Mouse (Mus musculus): Measurements from ENCODE around the gene Calm2. TPM values are rescaled to one million over a fixed set of nuclear protein-coding genes. Genes with fewer than 3 reads are reported as not detected.

The Calm2 gene
- polyA plus RNA-seq, 1 experiment from 2014 or later: 1,008 TPM

GRCm38 (mm10) chr17:87427511-87427910 lies 19.2 kb downstream of the Calm2 start, which contains the start of gene Stpg4:
TSS of gene Stpg4 (minus strand) at chr17:87427741.
- Histone ChIP-seq H3K36me3 (peaks cover 51% of the 10 kb centered on the region), H3K4me1 (no peaks in the 10 kb centered on the region), H3K4me3 (no peak within 1 kb of the TSS), H3K9me3 (replicated peaks) (no peaks in the 10 kb centered on the region), H3K27me3 (ENCODE audit: low read depth, poor library complexity, severe bottlenecking) (no peaks in the 10 kb centered on the region), H3K27ac (no peak within 1 kb of the TSS)
- DNase-seq (ENCODE audit: low spot score): no peak
- 62% methylated on average over 24 of the region's 24 CpGs for WGBS

- H3K27me3 ChIP-seq (ENCODE audit: low read depth, poor library complexity, severe bottlenecking): no peaks in the 10 kb centered on the region
Observed at GRCm38 (mm10) chr17:87418082-87418481, 28.7 kb downstream of the Calm2 start.

GRCm38 (mm10) chr17:87406646-87407045 lies 40.1 kb downstream of the Calm2 start:
- Histone ChIP-seq H3K4me3 (no peak overlapping the region), H3K4me1 (0 out of 2 replicates have a peak, but pooled peaks cover 4% of the 10 kb centered on the region), H3K36me3 (no peaks in the 10 kb centered on the region), H3K9me3 (replicated peaks) (no peaks in the 10 kb centered on the region), H3K27me3 (ENCODE audit: low read depth, poor library complexity, severe bottlenecking) (no peaks in the 10 kb centered on the region), H3K27ac (no peak overlapping the region)
- no peak for DNase-seq (ENCODE audit: low spot score)
- 74% methylated on average over 4 of the region's 4 CpGs for WGBS

More at GRCm38 (mm10) chr17:87418082-87418481, 28.7 kb downstream of the Calm2 start:
- no peak overlapping the region for H3K4me3 ChIP-seq
- H3K4me1 ChIP-seq: peaks cover 6% of the 10 kb centered on the region; the same call in 1 of the 2 replicates
- 73% methylated on average over 7 of the region's 7 CpGs for WGBS
- H3K9me3 ChIP-seq (replicated peaks): no peaks in the 10 kb centered on the region
- H3K36me3 ChIP-seq: no peaks in the 10 kb centered on the region
- no peak for DNase-seq (ENCODE audit: low spot score)
- no peak overlapping the region for H3K27ac ChIP-seq

GRCm38 (mm10) chr17:87405576-87405975 lies 41.2 kb downstream of the Calm2 start:
- Histone ChIP-seq H3K4me1 (0 out of 2 replicates have a peak, but pooled peaks cover 4% of the 10 kb centered on the region), H3K27me3 (ENCODE audit: low read depth, poor library complexity, severe bottlenecking) (no peaks in the 10 kb centered on the region), H3K9me3 (replicated peaks) (no peaks in the 10 kb centered on the region), H3K36me3 (no peaks in the 10 kb centered on the region), H3K4me3 (no peak overlapping the region), H3K27ac (no peak overlapping the region)
- WGBS: 84% methylated on average over 11 of the region's 11 CpGs
- no peak for DNase-seq (ENCODE audit: low spot score)

DNA sequence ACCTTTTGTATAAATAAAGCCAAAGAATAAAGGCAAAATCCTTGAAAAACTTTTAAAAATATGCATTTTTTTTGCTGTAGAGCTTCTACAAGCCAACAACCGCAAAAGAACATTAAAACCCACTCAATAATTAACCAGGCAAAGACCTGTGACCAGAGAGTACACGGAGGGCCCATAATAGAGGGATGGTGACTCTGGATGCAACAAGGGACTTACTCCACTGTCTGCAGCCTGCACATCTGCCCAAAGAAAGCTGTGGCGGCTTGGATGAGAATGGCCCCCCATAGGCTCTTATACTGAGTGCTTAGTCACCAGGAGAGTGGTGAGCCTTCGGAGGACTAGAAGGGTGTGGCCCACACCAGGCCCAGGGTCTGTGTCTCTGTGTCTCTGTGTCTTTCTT lies 43.3 kb downstream of the Calm2 start:
- peaks cover 7% of the 10 kb centered on the region; the same call in 1 of the 2 replicates for H3K4me1 ChIP-seq
- no peak overlapping the region for H3K27ac ChIP-seq
- no peaks in the 10 kb centered on the region for H3K9me3 ChIP-seq (replicated peaks)
- WGBS: 88% methylated on average over 4 of the region's 4 CpGs
- no peak for DNase-seq (ENCODE audit: low spot score)
- H3K36me3 ChIP-seq: no peaks in the 10 kb centered on the region
- no peaks in the 10 kb centered on the region for H3K27me3 ChIP-seq (ENCODE audit: low read depth, poor library complexity, severe bottlenecking)
- H3K4me3 ChIP-seq: no peak overlapping the region

DNA sequence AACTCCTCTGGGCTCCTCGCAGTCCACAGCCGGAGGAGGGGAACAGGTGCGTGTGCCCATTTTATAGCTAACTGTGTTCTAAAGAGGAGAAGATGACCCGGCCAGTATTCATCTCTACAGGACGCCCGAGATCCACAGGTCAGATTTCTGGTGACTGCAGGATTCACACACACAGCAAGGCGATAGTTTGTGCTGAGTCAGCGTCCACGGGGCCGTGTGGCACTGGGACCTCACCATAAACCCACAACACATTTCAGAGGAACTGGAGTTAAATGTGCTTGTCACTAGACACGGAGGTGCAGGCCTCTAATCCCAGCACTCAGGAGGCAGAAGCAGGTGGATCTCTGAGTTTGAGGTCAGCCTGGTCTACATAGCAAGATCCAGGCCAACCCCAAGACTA lies 44.3 kb downstream of the Calm2 start:
- 92% methylated on average over 11 of the region's 11 CpGs for WGBS
- Histone ChIP-seq H3K4me1 (peaks cover 8% of the 10 kb centered on the region; the same call in 1 of the 2 replicates), H3K27me3 (ENCODE audit: low read depth, poor library complexity, severe bottlenecking) (no peaks in the 10 kb centered on the region), H3K36me3 (no peaks in the 10 kb centered on the region), H3K4me3 (no peak overlapping the region), H3K9me3 (replicated peaks) (no peaks in the 10 kb centered on the region), H3K27ac (no peak overlapping the region)
- DNase-seq (ENCODE audit: low spot score): no peak

DNA sequence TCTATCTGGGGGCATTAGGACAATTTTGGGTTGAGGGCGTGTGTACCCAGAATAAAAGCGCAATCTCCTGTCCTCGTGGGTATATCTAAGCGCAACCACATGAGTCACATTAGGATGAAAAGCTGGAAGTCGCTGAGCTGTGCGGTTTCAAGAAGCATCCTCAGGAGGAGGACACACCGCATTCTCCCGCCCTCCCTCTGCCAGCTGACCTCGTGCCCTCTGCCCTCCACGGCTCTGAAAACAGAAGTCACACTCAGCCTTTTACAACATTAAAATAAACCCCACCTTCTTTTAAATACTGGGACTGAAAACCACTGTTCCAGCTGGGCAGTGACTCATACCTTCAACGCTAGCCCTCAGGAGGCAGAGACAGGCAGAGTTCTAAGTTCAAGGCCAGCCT lies 49.6 kb downstream of the Calm2 start:
- Histone ChIP-seq H3K27ac (no peak overlapping the region), H3K27me3 (ENCODE audit: low read depth, poor library complexity, severe bottlenecking) (no peaks in the 10 kb centered on the region), H3K9me3 (replicated peaks) (no peaks in the 10 kb centered on the region), H3K36me3 (no peaks in the 10 kb centered on the region), H3K4me3 (no peak overlapping the region), H3K4me1 (peaks cover 7% of the 10 kb centered on the region)
- 81% methylated on average over 11 of the region's 11 CpGs for WGBS
- no peak for DNase-seq (ENCODE audit: low spot score)

DNA sequence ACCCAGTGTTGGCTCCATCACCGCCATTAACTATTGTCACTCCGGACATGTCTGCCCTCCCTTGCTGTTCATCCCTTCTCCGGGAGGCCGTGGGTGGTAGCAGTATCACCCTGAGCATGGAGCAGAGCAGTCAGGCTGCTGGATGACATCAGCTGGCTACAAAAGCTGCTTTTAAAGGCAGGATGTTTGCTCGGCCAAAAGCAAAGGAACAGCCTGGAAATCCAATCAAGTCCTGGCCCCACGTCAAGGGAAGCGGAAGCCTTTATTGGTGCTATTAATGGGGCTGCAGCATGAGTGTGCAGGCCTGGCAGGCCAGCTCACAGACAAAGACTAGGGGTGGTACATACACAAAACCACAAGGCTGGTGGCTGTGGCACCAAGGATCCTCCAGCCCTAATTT lies 55.5 kb downstream of the Calm2 start:
- H3K27me3 ChIP-seq (ENCODE audit: low read depth, poor library complexity, severe bottlenecking): no peaks in the 10 kb centered on the region
- peak overlapping the region; percentile 61 for H3K27ac ChIP-seq
- H3K4me3 ChIP-seq: no peak overlapping the region
- DNase-seq (ENCODE audit: low spot score): peak; percentile 26
- peaks cover 16% of the 10 kb centered on the region for H3K4me1 ChIP-seq
- 65% methylated on average over 7 of the region's 7 CpGs for WGBS
- no peaks in the 10 kb centered on the region for H3K36me3 ChIP-seq
- H3K9me3 ChIP-seq (replicated peaks): no peaks in the 10 kb centered on the region

DNA sequence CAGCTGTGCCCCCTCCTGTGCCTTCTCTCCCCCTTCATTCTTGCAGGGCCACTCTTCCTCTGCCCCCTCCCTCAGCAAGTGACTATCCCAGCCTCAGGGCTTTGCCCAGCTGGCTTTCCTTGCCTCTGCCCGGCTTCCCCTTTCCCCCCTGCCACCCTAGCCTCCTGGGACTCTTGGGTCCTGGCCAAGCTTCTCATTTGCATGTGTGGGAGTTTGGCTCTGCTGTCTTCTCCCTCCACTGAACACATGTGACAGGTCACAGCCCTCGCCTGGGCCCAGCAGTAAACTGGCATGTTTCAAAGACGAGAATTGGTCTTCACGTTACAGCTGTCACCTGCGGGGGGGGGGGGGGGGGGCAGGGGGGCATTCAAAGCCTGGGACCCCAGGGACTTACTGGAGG lies 59.7 kb downstream of the Calm2 start:
- WGBS: 49% methylated on average over 4 of the region's 5 CpGs
- H3K9me3 ChIP-seq (replicated peaks): no peaks in the 10 kb centered on the region
- H3K27ac ChIP-seq: no peak overlapping the region
- no peaks in the 10 kb centered on the region for H3K27me3 ChIP-seq (ENCODE audit: low read depth, poor library complexity, severe bottlenecking)
- peaks cover 13% of the 10 kb centered on the region; the same call in 1 of the 2 replicates for H3K4me1 ChIP-seq
- H3K4me3 ChIP-seq: no peak overlapping the region
- no peak for DNase-seq (ENCODE audit: low spot score)
- H3K36me3 ChIP-seq: no peaks in the 10 kb centered on the region

GRCm38 (mm10) chr17:87385835-87386234 lies 60.9 kb downstream of the Calm2 start:
- DNase-seq (ENCODE audit: low spot score): no peak
- no peaks in the 10 kb centered on the region for H3K36me3 ChIP-seq
- no peak overlapping the region for H3K4me3 ChIP-seq
- no peak overlapping the region for H3K27ac ChIP-seq
- H3K27me3 ChIP-seq (ENCODE audit: low read depth, poor library complexity, severe bottlenecking): no peaks in the 10 kb centered on the region
- 86% methylated on average over 3 of the region's 3 CpGs for WGBS
- H3K4me1 ChIP-seq: peaks cover 10% of the 10 kb centered on the region
- no peaks in the 10 kb centered on the region for H3K9me3 ChIP-seq (replicated peaks)

Other genes starting within 250 kb of the Calm2 start
- 76.2 and 76.4 TPM in 2 replicates for gene Mcfd2, start 181.0 kb downstream of the Calm2 start, polyA plus RNA-seq (2016; fragmentation: Nextera tagmentation; extraction: Ambion mirVana)
- gene Ttc7, start 164.0 kb downstream of the Calm2 start, polyA plus RNA-seq (2016; fragmentation: Nextera tagmentation; extraction: Ambion mirVana): 3.6 and 3.9 TPM in 2 replicates
- not detected in 2 replicates for gene Stpg4, start 19.2 kb downstream of the Calm2 start, polyA plus RNA-seq (2016; fragmentation: Nextera tagmentation; extraction: Ambion mirVana)
- 48.6 and 54.2 TPM in 2 replicates for gene Epcam, start 189.0 kb upstream of the Calm2 start, polyA plus RNA-seq (2016; fragmentation: Nextera tagmentation; extraction: Ambion mirVana)
- gene Msh2, start 225.4 kb upstream of the Calm2 start, polyA plus RNA-seq (2016; fragmentation: Nextera tagmentation; extraction: Ambion mirVana): 120 and 130 TPM in 2 replicates

Measured in limb, embryonic 10.5 days (tissue).